Mouse (Mus musculus) heart, postnatal 25 days (tissue): ENCODE results near the gene Crim1. TPM values are rescaled to one million over a fixed set of nuclear protein-coding genes. Genes with fewer than 3 reads are reported as not detected.

Experiments used
- DNase-seq: peaks from one replicate; pipeline ENCODE4 v3.0.0; 2022; ENCODE audit warnings: low spot score
- intact Hi-C: fragments of 180-260 bp; cut with DNase I; formaldehyde crosslinking; loops from one replicate; pipeline ENCODE4 v1.15.1; 2025
- total RNA-seq, 2 experiments: library from RNA; stranded (reverse); gene quantifications; 2 replicates each; pipeline ENCODE4 v1.2.3; 2021

Crim1 gene
- total RNA-seq, 2 experiments from 2014 or later: 45.2 to 48.7 TPM

- DNase-seq: no peak
- intact Hi-C loops: no loop called here
Observed at GRCm38 (mm10) chr17:78206421-78206820, 6.4 kb downstream of the Crim1 start.

GRCm38 (mm10) chr17:78207246-78207645, 7.2 kb downstream of the Crim1 start:
- intact Hi-C loops: no loop called here
- no peak for DNase-seq

DNA sequence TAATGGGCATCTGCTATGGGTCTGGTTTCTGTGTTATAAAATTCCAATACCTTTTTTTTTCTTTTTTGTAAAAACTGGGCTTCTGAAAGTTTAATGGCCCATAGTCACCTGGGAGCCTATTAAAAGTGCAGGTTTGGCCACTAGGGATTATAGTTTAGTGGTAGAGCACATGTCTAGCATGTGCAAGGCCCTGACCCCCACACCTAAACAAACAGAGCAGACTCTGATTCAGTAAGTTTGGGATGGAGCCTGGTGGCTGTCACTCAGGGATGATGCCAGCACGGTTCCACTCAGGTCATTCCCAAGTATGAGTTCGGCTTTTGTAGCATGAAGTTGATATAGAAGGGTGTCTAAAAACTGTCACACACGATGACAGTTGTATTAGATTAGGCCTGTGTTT, 8.8 kb downstream of the Crim1 start:
- DNase-seq: no peak
- intact Hi-C loops: no loop called here

DNA sequence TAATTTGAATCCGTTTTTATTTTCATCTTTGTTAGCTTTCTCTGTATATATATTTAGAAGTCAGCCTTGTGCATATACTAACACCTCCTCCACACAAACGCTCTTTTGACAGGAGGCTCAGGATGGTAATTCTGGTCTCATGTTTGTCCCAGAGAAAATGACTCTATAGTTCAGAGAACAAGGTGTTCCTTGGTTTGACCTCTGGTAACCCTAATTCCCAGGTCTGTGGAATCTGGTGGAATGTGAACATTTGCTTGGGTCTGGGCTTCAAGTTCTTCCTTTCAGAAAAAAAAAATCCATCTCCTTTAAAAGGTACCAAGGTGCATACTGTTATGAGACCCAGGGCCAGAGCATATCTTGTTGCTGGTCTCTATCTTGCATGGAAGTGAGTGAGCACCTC, 9.6 kb downstream of the Crim1 start:
- intact Hi-C loops: no loop called here

GRCm38 (mm10) chr17:78211881-78212280, 11.8 kb downstream of the Crim1 start:
- intact Hi-C loops: no loop called here
- DNase-seq: no peak

More for the DNA sequence above, 9.6 kb downstream of the Crim1 start:
- DNase-seq: no peak

- intact Hi-C loops: no loop called here
- DNase-seq: no peak
Observed at GRCm38 (mm10) chr17:78213128-78213527, 13.1 kb downstream of the Crim1 start.

DNA sequence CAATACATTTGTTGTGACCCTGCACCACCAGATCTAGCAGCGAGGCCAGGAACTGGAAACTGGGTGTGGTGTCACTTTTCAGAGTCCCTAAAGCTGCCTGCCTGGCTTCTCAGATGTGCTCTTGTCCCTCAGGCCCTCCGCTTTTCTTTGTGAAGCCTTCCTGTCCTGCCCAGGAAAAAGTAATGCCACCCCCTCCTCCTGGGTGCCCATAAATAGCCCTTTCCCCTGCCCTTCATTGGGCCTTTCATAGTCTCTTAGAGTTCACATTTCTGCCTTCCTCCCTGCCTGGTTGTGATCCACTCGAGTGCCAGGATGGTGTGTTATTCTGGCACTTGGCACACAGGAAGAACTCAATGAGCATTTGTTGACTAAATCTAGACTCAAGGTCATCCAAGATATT, 16.5 kb downstream of the Crim1 start:
- DNase-seq: no peak
- intact Hi-C loops: no loop called here

GRCm38 (mm10) chr17:78217406-78217805, 17.4 kb downstream of the Crim1 start:
- DNase-seq: no peak
- intact Hi-C loops: no loop called here

DNA sequence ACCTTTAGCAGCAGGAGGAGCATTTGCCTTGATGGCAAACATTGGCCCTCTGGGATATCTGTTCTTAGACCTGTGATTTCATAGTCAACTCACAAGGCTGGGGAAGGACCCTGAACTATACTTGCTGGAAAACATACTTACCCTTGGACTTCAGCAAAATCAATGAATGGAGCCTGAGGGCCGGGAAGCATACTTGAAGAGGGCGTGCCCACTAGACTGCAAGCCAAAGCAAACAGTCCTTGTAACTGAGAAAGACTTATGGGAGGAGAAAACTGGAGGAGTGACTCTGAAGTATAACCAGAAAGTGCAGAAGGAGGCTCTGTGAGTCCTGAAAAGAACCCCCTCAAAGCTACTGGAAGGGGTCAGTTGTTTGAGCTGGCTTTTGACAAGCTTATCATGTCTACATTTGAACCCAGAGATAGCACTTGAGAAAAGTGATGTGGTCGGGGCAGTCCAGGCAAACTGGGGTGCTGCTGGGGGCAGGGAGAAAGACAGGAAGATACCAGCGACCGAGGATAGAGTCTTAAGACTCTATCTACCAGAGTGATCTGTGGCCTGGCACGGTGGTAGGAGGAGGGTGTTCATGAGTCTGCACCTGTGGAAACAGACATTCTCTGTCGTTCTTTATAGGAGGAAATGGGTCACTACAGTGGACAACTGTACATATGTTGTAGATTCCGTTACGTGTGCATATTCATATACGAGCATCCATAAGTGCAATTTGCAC, 18.6 kb downstream of the Crim1 start:
- intact Hi-C loops: no loop called here
- peak; percentile 35 for DNase-seq

- no peak for DNase-seq
Observed at GRCm38 (mm10) chr17:78221007-78221642, 21.1 kb downstream of the Crim1 start.

DNA sequence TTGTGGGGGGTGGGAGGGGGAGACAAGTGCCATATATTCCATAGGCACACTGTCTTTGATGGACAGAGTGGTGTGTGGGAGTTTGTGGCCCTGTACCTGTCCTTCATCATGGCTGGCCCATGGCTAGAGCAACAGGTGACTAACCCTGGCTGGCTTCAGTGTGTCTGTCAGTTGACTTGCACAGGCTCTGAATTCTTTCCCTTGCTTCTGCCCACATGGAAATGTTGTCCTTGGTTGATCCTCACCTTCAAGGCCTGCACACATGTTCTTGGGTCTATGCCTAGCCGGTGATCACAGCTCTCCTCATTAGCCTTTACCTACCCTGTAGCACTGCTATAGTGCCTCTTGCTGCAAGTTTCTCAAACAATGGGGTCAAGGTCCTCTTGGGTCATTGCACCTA, 21.8 kb downstream of the Crim1 start:
- no peak for DNase-seq
- intact Hi-C loops: no loop called here

More at GRCm38 (mm10) chr17:78221007-78221642, 21.1 kb downstream of the Crim1 start:
- intact Hi-C loops: no loop called here

GRCm38 (mm10) chr17:78223988-78224387, 23.9 kb downstream of the Crim1 start:
- intact Hi-C loops: no loop called here
- no peak for DNase-seq

DNA sequence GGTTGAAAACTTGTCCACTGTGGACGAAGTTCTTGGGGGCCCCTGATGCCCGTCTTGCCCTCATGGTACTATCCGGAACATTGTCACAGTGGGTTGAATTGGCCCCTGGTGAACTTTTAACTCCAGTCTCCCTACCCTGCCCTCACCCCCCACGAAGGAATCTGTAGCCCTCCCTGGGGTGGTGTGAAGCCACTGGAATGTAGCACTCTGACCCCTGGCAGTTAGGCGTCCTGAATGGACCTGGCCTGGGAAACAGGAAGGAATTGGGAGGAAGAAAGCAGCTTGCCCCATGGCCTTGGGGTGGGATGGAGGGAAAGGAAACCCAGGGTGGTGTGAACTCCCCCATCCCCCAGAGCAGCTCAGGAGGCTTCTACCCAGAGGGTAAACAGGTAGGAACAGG, 25.5 kb downstream of the Crim1 start:
- intact Hi-C loops: no loop called here
- no peak for DNase-seq

GRCm38 (mm10) chr17:78227211-78227610, 27.2 kb downstream of the Crim1 start:
- no peak for DNase-seq
- intact Hi-C loops: no loop called here

GRCm38 (mm10) chr17:78231567-78231966, 31.5 kb downstream of the Crim1 start:
- no peak for DNase-seq
- intact Hi-C loops: no loop called here

- intact Hi-C loops: no loop called here
- DNase-seq: no peak
Observed at GRCm38 (mm10) chr17:78232703-78233102, 32.7 kb downstream of the Crim1 start.

GRCm38 (mm10) chr17:78233873-78234272, 33.8 kb downstream of the Crim1 start:
- intact Hi-C loops: no loop called here

GRCm38 (mm10) chr17:78236126-78236525, 36.1 kb downstream of the Crim1 start:
- intact Hi-C loops: no loop called here
- DNase-seq: no peak

More at GRCm38 (mm10) chr17:78233873-78234272, 33.8 kb downstream of the Crim1 start:
- no peak for DNase-seq

DNA sequence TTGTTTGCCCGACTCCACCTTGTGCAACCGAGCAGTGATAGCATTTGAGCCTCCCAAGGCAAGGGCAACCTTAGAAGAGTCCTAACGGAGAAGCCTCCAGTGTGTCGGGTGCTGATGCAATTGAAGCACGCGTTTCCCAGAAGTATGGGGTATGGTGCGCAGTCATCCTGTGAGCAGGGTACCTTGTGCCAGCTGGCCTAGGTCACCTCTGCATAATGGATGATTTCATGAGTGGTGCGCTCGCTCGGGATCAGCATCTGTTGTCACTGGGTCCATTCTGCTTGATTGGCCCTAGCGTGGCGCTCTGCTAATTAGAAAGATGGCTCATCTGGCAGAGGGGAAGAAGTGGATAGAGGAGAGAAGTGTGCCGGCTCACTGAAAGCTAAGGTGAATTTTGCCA, 37.9 kb downstream of the Crim1 start:
- intact Hi-C loops: no loop called here
- no peak for DNase-seq

- intact Hi-C loops: loop anchor here (5.0 kb wide), 1 partner anchor 38 kb away; the partner anchor contains the start of gene Crim1
Observed at GRCm38 (mm10) chr17:78240161-78240560, 40.1 kb downstream of the Crim1 start.

DNA sequence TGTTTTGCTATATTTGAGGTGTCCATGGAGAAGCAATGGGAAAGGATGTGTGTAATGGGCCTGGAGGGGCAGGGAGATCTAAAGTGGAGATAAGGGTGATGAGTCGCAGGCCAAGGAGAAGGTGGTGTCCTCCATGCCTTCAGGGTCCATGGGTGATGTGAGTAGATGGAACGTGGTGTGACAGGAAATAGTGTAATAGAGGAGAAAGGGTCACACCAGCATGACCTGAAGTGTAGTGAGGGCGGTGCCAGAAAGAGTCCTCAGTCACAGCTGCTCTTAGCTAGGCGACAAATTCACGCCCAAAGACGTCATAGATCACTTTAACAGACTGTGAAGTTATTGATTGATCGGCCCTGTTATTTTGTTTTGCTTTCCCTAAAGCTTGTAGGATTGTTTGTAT, 41.2 kb downstream of the Crim1 start:
- intact Hi-C loops: loop anchor here (5.0 kb wide), 1 partner anchor 39 kb away; the partner anchor contains the start of gene Crim1

More at GRCm38 (mm10) chr17:78240161-78240560, 40.1 kb downstream of the Crim1 start:
- DNase-seq: no peak

More for the DNA sequence above, 41.2 kb downstream of the Crim1 start:
- DNase-seq: no peak
